Mouse (Mus musculus) neural tube, embryonic 11.5 days (tissue): Measurements from ENCODE around the gene Wrnip1. TPM values are rescaled to one million over a fixed set of nuclear protein-coding genes. Genes with fewer than 3 reads are reported as not detected.

Experiments used
- ATAC-seq: fragments of 200-750 bp; cut with Nextera tagmentation; 2 replicates; pipeline ENCODE4 v1.8.0; 2017; ENCODE audit warnings: moderate number of reproducible peaks, mild to moderate bottlenecking, moderate TSS enrichment, moderate library complexity; ENCODE audit not compliant: insufficient read depth, low FRiP score, low TSS enrichment
- DNase-seq: peaks from one replicate; pipeline ENCODE4 v3.0.0-alpha.2; 2015; ENCODE audit warnings: low spot score
- H3K27ac ChIP-seq: fragments of 300-500 bp; sonication (generic); 2 replicates; pipeline ENCODE4 v1.5.1; 2014; ENCODE audit warnings: low read depth, mild to moderate bottlenecking, low read length
- H3K27me3 ChIP-seq: fragments of 300-500 bp; sonication (generic); 2 replicates; pipeline ENCODE4 v1.6.1; 2014; ENCODE audit warnings: mild to moderate bottlenecking, low read length, mixed read lengths; ENCODE audit not compliant: control insufficient read depth, insufficient read depth
- H3K36me3 ChIP-seq: fragments of 300-500 bp; sonication (generic); 2 replicates; pipeline ENCODE4 v1.6.1; 2014; ENCODE audit warnings: mild to moderate bottlenecking, low read length, moderate library complexity, mixed read lengths; ENCODE audit not compliant: control insufficient read depth, insufficient read depth
- H3K4me1 ChIP-seq: fragments of 300-500 bp; sonication (generic); 2 replicates; pipeline ENCODE4 v1.6.1; 2014; ENCODE audit warnings: low read length, mixed read lengths; ENCODE audit not compliant: control insufficient read depth, insufficient read depth
- H3K4me2 ChIP-seq: fragments of 300-500 bp; sonication (generic); 2 replicates; pipeline ENCODE4 v1.6.1; 2014; ENCODE audit warnings: low read depth, mild to moderate bottlenecking, moderate library complexity
- H3K4me3 ChIP-seq: fragments of 300-500 bp; sonication (generic); 2 replicates; pipeline ENCODE4 v1.5.1; 2014; ENCODE audit warnings: low read depth, low read length
- H3K9ac ChIP-seq: fragments of 300-500 bp; sonication (generic); 2 replicates; pipeline ENCODE4 v1.6.1; 2014; ENCODE audit warnings: mild to moderate bottlenecking, low read length
- H3K9me3 ChIP-seq: fragments of 300-500 bp; sonication (generic); 2 replicates; pipeline ENCODE4 v1.6.1; 2016; ENCODE audit warnings: low read length; ENCODE audit not compliant: control insufficient read depth
- WGBS: fragments of 180-500 bp; shearing (Covaris S2); extraction: QIAGEN DNeasy Blood & Tissue Kit; methylation state at CpG from one replicate; pipeline ENCODE4 v1.1.7; 2014; 5-methylcytosine and 5-hydroxymethylcytosine counted together
- polyA plus RNA-seq: library from polyadenylated mRNA; unstranded; fragments of >200 nt; fragmentation: Nextera tagmentation; extraction: Ambion mirVana; gene quantifications from 2 replicates; pipeline ENCODE4 v1.2.1, GENCODE M21; 2014

Wrnip1 gene
- polyA plus RNA-seq, 1 experiment from 2014 or later = 18.6 TPM

GRCm38 (mm10) chr13:32776350-32776749, 25.5 kb upstream of the Wrnip1 start:
- no peak for DNase-seq
- ATAC-seq = no peak
- Histone ChIP-seq H3K4me3 (no peak overlapping the region), H3K9me3 (no peaks in the 10 kb centered on the region), H3K4me2 (no peak overlapping the region), H3K27me3 (no peaks in the 10 kb centered on the region), H3K4me1 (no peaks in the 10 kb centered on the region), H3K27ac (no peak overlapping the region), H3K9ac (no peak overlapping the region), H3K36me3 (no peaks in the 10 kb centered on the region)
- WGBS = 88% methylated on average over 10 of the region's 10 CpGs

GRCm38 (mm10) chr13:32778861-32779260, 23.0 kb upstream of the Wrnip1 start:
- H3K9me3 ChIP-seq = no peaks in the 10 kb centered on the region

GRCm38 (mm10) chr13:32783055-32783454, 18.8 kb upstream of the Wrnip1 start:
- Histone ChIP-seq H3K9ac (no peak overlapping the region), H3K36me3 (no peaks in the 10 kb centered on the region), H3K27me3 (no peaks in the 10 kb centered on the region), H3K4me1 (no peaks in the 10 kb centered on the region), H3K4me2 (no peak overlapping the region), H3K4me3 (no peak overlapping the region), H3K9me3 (no peaks in the 10 kb centered on the region), H3K27ac (no peak overlapping the region)
- ATAC-seq (no peak), DNase-seq (no peak)
- 70% methylated on average over 5 of the region's 5 CpGs for WGBS

More at GRCm38 (mm10) chr13:32778861-32779260, 23.0 kb upstream of the Wrnip1 start:
- DNase-seq (no peak), ATAC-seq (no peak)
- 68% methylated on average over 3 of the region's 3 CpGs for WGBS
- Histone ChIP-seq H3K27me3 (no peaks in the 10 kb centered on the region), H3K9ac (no peak overlapping the region), H3K36me3 (no peaks in the 10 kb centered on the region), H3K4me1 (no peaks in the 10 kb centered on the region), H3K4me2 (no peak overlapping the region), H3K4me3 (no peak overlapping the region), H3K27ac (no peak overlapping the region)

DNA sequence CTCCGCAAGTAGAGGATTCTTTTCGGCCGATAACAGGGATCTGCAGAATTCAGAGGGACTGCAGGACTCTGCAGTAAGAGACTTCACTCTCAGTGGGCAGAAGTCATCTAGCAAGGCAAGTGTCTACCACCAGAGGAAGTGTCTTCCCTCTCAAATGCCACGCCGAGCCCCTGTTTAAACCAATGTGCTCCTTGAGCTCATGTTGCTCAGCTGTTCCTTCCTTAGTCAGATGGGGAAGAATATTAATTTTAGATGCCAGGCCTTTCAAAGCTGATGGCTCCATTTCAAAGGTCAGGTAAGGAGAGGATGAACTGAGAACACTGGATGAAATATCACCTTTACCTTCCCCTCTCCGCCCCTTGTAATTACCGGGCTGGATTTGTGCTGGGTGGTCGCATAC, 18.0 kb upstream of the Wrnip1 start, which contains the start of gene Mylk4:
Gene Mylk4 (minus strand): TSS at position 139 of the 400 bp plus-strand sequence.
- DNase-seq (no peak), ATAC-seq (no peak)
- Histone ChIP-seq H3K36me3 (no peaks in the 10 kb centered on the region), H3K4me1 (no peaks in the 10 kb centered on the region), H3K4me2 (no peak within 1 kb of the TSS), H3K4me3 (no peak within 1 kb of the TSS), H3K9me3 (no peaks in the 10 kb centered on the region), H3K27ac (no peak within 1 kb of the TSS), H3K9ac (no peak within 1 kb of the TSS), H3K27me3 (no peaks in the 10 kb centered on the region)
- 89% methylated on average over 8 of the region's 8 CpGs for WGBS

- Histone ChIP-seq H3K36me3 (no peaks in the 10 kb centered on the region), H3K9me3 (no peaks in the 10 kb centered on the region), H3K27me3 (no peaks in the 10 kb centered on the region), H3K27ac (no peak overlapping the region), H3K4me2 (no peak overlapping the region), H3K4me1 (no peaks in the 10 kb centered on the region), H3K4me3 (no peak overlapping the region), H3K9ac (no peak overlapping the region)
- no peak for ATAC-seq
- DNase-seq = no peak
- WGBS = 82% methylated on average over 2 of the region's 2 CpGs
Measured at GRCm38 (mm10) chr13:32787584-32787983, 14.3 kb upstream of the Wrnip1 start.

DNA sequence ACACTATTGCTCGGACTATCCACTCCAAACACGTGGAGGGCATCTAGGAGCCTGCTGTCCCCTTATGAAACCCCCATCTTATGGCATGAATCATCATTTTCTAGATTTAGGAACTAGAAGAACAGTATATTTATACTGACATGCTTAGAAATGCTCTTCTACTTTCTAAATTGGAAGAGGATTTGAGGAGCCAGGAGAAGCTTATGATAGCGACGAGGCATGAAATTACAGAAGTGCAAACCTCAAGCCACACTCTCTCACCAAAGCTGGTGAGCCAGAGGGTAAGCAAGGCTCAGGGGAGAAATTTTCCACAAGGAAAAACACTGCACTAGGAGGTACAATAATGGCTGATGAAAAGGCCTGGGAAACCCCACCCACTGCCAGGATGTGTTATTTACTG, 12.1 kb upstream of the Wrnip1 start:
- H3K4me3 ChIP-seq = no peak overlapping the region
- no peak for ATAC-seq
- 77% methylated on average over 4 of the region's 4 CpGs for WGBS

GRCm38 (mm10) chr13:32794619-32795018, 7.2 kb upstream of the Wrnip1 start:
- 75% methylated on average over 2 of the region's 2 CpGs for WGBS
- no peak for ATAC-seq
- no peaks in the 10 kb centered on the region for H3K27me3 ChIP-seq

More for the DNA sequence above, 12.1 kb upstream of the Wrnip1 start:
- H3K4me2 ChIP-seq = no peak overlapping the region
- no peak for DNase-seq
- no peaks in the 10 kb centered on the region for H3K9me3 ChIP-seq
- no peaks in the 10 kb centered on the region for H3K27me3 ChIP-seq
- H3K9ac ChIP-seq = no peak overlapping the region
- no peaks in the 10 kb centered on the region for H3K36me3 ChIP-seq
- no peak overlapping the region for H3K27ac ChIP-seq
- no peaks in the 10 kb centered on the region for H3K4me1 ChIP-seq

DNA sequence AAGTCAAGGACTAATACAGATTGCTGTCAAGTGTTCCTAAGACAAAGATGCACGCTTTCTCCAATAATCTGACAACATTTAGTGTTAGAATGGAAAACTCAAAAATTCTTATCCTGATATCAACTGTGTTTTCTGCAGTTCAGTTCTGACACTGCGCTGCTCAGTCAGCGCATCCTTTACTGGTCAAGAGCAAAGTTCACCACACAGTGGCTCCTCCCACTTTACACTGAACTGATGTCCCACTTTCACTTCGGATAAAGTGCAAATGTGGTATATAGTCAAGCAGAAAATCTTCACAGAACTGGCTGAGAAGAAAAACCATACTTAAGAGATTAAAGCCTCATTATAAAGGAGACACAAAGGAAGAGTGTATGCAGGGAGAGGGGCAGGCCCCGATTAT, 6.7 kb upstream of the Wrnip1 start:
- Histone ChIP-seq H3K9ac (no peak overlapping the region), H3K27me3 (no peaks in the 10 kb centered on the region), H3K4me2 (no peak overlapping the region), H3K36me3 (no peaks in the 10 kb centered on the region), H3K27ac (no peak overlapping the region), H3K4me3 (no peak overlapping the region), H3K9me3 (no peaks in the 10 kb centered on the region), H3K4me1 (no peaks in the 10 kb centered on the region)
- ATAC-seq (no peak), DNase-seq (no peak)
- 92% methylated on average over 5 of the region's 5 CpGs for WGBS

More at GRCm38 (mm10) chr13:32794619-32795018, 7.2 kb upstream of the Wrnip1 start:
- no peak for DNase-seq
- no peaks in the 10 kb centered on the region for H3K9me3 ChIP-seq
- no peak overlapping the region for H3K9ac ChIP-seq
- no peak overlapping the region for H3K4me2 ChIP-seq
- no peak overlapping the region for H3K27ac ChIP-seq
- no peaks in the 10 kb centered on the region for H3K4me1 ChIP-seq
- no peak overlapping the region for H3K4me3 ChIP-seq
- H3K36me3 ChIP-seq = no peaks in the 10 kb centered on the region

GRCm38 (mm10) chr13:32797085-32797484, 4.8 kb upstream of the Wrnip1 start:
- Histone ChIP-seq H3K27me3 (no peaks in the 10 kb centered on the region), H3K4me3 (no peak overlapping the region), H3K9ac (no peak overlapping the region), H3K4me1 (no peaks in the 10 kb centered on the region), H3K9me3 (no peaks in the 10 kb centered on the region), H3K4me2 (no peak overlapping the region), H3K36me3 (no peaks in the 10 kb centered on the region), H3K27ac (no peak overlapping the region)
- DNase-seq (no peak), ATAC-seq (no peak)
- WGBS = 66% methylated on average over 1 of the region's 1 CpGs
